Mouse (Mus musculus): ENCODE results near the gene Slc7a8.
A peak's percentile ranks its signal among the peaks of the same experiment; 100 is the strongest.

Slc7a8 gene

GRCm38 (mm10) chr14:54781610-54782365 lies at the start of gene Slc7a8:
Gene Slc7a8, minus strand, starts transcription at chr14:54781946.
- peak; percentile 52 for DNase-seq

GRCm38 (mm10) chr14:54823716-54824115 lies 42.0 kb upstream of the Slc7a8 start:
- no peak for DNase-seq

- DNase-seq, result no peak
These were observed 40.6 kb upstream of the Slc7a8 start for GRCm38 (mm10) chr14:54822301-54822700.

- peak; percentile 22 for DNase-seq
These were observed 36.0 kb upstream of the Slc7a8 start for GRCm38 (mm10) chr14:54817791-54818190.

GRCm38 (mm10) chr14:54815737-54816136 lies 34.0 kb upstream of the Slc7a8 start:
- peak; percentile 28 for DNase-seq

GRCm38 (mm10) chr14:54813991-54814390 lies 32.2 kb upstream of the Slc7a8 start, which contains the start of gene Rnf212b:
Gene Rnf212b, plus strand, starts transcription at chr14:54814141.
- DNase-seq, result no peak

- DNase-seq, result no peak
These were observed 27.9 kb upstream of the Slc7a8 start for GRCm38 (mm10) chr14:54809668-54810033.

- no peak for DNase-seq
These were observed 27.2 kb upstream of the Slc7a8 start for GRCm38 (mm10) chr14:54808718-54809667.

- DNase-seq, result no peak
These were observed 24.4 kb upstream of the Slc7a8 start for GRCm38 (mm10) chr14:54806124-54806523.

GRCm38 (mm10) chr14:54802428-54802827 lies 20.7 kb upstream of the Slc7a8 start:
- DNase-seq, result no peak

- DNase-seq, result no peak
These were observed 17.9 kb upstream of the Slc7a8 start for GRCm38 (mm10) chr14:54799686-54800085.

GRCm38 (mm10) chr14:54796760-54797159 lies 15.0 kb upstream of the Slc7a8 start:
- DNase-seq, result no peak

GRCm38 (mm10) chr14:54795901-54796300 lies 14.2 kb upstream of the Slc7a8 start:
- no peak for DNase-seq

GRCm38 (mm10) chr14:54793894-54794830 lies 12.4 kb upstream of the Slc7a8 start:
- DNase-seq, result no peak

- DNase-seq, result no peak
These were observed 11.6 kb upstream of the Slc7a8 start for GRCm38 (mm10) chr14:54793351-54793750.

- no peak for DNase-seq
These were observed 10.4 kb upstream of the Slc7a8 start for GRCm38 (mm10) chr14:54792166-54792565.

GRCm38 (mm10) chr14:54788231-54788630 lies 6.5 kb upstream of the Slc7a8 start:
- no peak for DNase-seq

- peak; percentile 17 for DNase-seq
These were observed 5.5 kb upstream of the Slc7a8 start for GRCm38 (mm10) chr14:54787226-54787625.

- DNase-seq, result peak; percentile 14
These were observed 4.7 kb upstream of the Slc7a8 start for GRCm38 (mm10) chr14:54786489-54786888.

GRCm38 (mm10) chr14:54785898-54786297 lies 4.2 kb upstream of the Slc7a8 start:
- DNase-seq, result peak; percentile 78

- no peak for DNase-seq
These were observed 1.2 kb upstream of the Slc7a8 start for GRCm38 (mm10) chr14:54782971-54783370.

- DNase-seq, result peak; percentile 24
These were observed 723 bp downstream of the Slc7a8 start for GRCm38 (mm10) chr14:54780836-54781609.
